Mouse (Mus musculus): Measurements from ENCODE around the gene Rasal3. TPM values are rescaled to one million over a fixed set of nuclear protein-coding genes. Genes with fewer than 3 reads are reported as not detected.

Rasal3 gene
- polyA plus RNA-seq, 1 experiment: 0.96 TPM

- H3K9ac ChIP-seq (ENCODE audit: low read depth, poor library complexity, severe bottlenecking): no peak overlapping the region
- no peaks in the 10 kb centered on the region for H3K9me3 ChIP-seq (replicated peaks; ENCODE audit: control insufficient read depth, insufficient read depth, low read length, poor library complexity, severe bottlenecking)
- H3K27me3 ChIP-seq (ENCODE audit: control insufficient read depth, insufficient read depth, low read length, poor library complexity, severe bottlenecking): no peaks in the 10 kb centered on the region
- H3K4me1 ChIP-seq (ENCODE audit: control insufficient read depth, insufficient read depth, low read length): no peaks in the 10 kb centered on the region
- H3K4me3 ChIP-seq (ENCODE audit: low read depth, low read length): no peak overlapping the region
- no peak overlapping the region for H3K27ac ChIP-seq (ENCODE audit: insufficient read depth, low read length)
- peaks cover 65% of the 10 kb centered on the region for H3K36me3 ChIP-seq (ENCODE audit: control insufficient read depth, insufficient read depth, low read length, poor library complexity, severe bottlenecking)
- TF ChIP-seq POLR2A (IDR thresholded peaks at IDR 0.05; ENCODE audit: insufficient read depth, low read length) (no peak), CTCF (IDR thresholded peaks at IDR 0.05; ENCODE audit: low read depth, low read length) (no peak), EP300 (IDR thresholded peaks at IDR 0.05; ENCODE audit: insufficient read depth, low read depth, low read length) (peak; percentile 24; the same call in 1 of the 2 replicates)
Observed at GRCm38 (mm10) chr17:32356766-32357760, 46.3 kb downstream of the Rasal3 start.

DNA sequence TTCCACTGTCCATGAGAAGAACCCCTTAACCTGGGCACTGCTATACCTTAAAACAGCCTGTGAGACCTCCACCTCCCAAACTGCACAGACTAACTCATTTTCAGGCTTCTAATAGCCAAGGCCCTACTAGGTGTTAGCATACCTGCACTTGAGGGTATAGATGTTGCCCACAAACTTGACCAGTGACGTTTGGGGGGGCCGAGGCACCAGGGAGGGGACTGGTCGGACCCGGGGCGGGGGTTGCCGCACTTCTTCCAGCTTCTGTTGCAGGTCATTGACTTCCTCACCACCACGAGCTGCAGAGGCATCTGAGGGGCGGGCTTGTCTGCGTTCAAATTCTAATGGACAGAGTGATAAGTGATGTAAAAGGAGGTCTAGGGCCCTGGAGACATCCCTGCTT, 47.1 kb downstream of the Rasal3 start:
- H3K4me1 ChIP-seq (ENCODE audit: control insufficient read depth, insufficient read depth, low read length): no peaks in the 10 kb centered on the region
- H3K4me3 ChIP-seq (ENCODE audit: low read depth, low read length): no peak overlapping the region
- no peaks in the 10 kb centered on the region for H3K27me3 ChIP-seq (ENCODE audit: control insufficient read depth, insufficient read depth, low read length, poor library complexity, severe bottlenecking)
- H3K9me3 ChIP-seq (replicated peaks; ENCODE audit: control insufficient read depth, insufficient read depth, low read length, poor library complexity, severe bottlenecking): no peaks in the 10 kb centered on the region
- H3K27ac ChIP-seq (ENCODE audit: insufficient read depth, low read length): no peak overlapping the region
- no peak overlapping the region for H3K9ac ChIP-seq (ENCODE audit: low read depth, poor library complexity, severe bottlenecking)
- H3K36me3 ChIP-seq (ENCODE audit: control insufficient read depth, insufficient read depth, low read length, poor library complexity, severe bottlenecking): peaks cover 58% of the 10 kb centered on the region
- TF ChIP-seq CTCF (IDR thresholded peaks at IDR 0.05; ENCODE audit: low read depth, low read length): no peak

- H3K9ac ChIP-seq (ENCODE audit: low read depth, poor library complexity, severe bottlenecking): no peak overlapping the region
- no peaks in the 10 kb centered on the region for H3K27me3 ChIP-seq (ENCODE audit: control insufficient read depth, insufficient read depth, low read length, poor library complexity, severe bottlenecking)
- no peaks in the 10 kb centered on the region for H3K9me3 ChIP-seq (replicated peaks; ENCODE audit: control insufficient read depth, insufficient read depth, low read length, poor library complexity, severe bottlenecking)
- no peak overlapping the region for H3K27ac ChIP-seq (ENCODE audit: insufficient read depth, low read length)
- TF ChIP-seq EP300 (IDR thresholded peaks at IDR 0.05; ENCODE audit: insufficient read depth, low read depth, low read length): no peak
- no peak for TF ChIP-seq CTCF (IDR thresholded peaks at IDR 0.05; ENCODE audit: low read depth, low read length)
- TF ChIP-seq POLR2A (IDR thresholded peaks at IDR 0.05; ENCODE audit: insufficient read depth, low read length): no peak
- H3K4me1 ChIP-seq (ENCODE audit: control insufficient read depth, insufficient read depth, low read length): no peaks in the 10 kb centered on the region
- peaks cover 50% of the 10 kb centered on the region for H3K36me3 ChIP-seq (ENCODE audit: control insufficient read depth, insufficient read depth, low read length, poor library complexity, severe bottlenecking)
- no peak overlapping the region for H3K4me3 ChIP-seq (ENCODE audit: low read depth, low read length)
Observed at GRCm38 (mm10) chr17:32355031-32355430, 48.4 kb downstream of the Rasal3 start.

GRCm38 (mm10) chr17:32354211-32354610, 49.2 kb downstream of the Rasal3 start:
- H3K9me3 ChIP-seq (replicated peaks; ENCODE audit: control insufficient read depth, insufficient read depth, low read length, poor library complexity, severe bottlenecking): no peaks in the 10 kb centered on the region
- H3K4me3 ChIP-seq (ENCODE audit: low read depth, low read length): no peak overlapping the region
- H3K27ac ChIP-seq (ENCODE audit: insufficient read depth, low read length): no peak overlapping the region
- H3K27me3 ChIP-seq (ENCODE audit: control insufficient read depth, insufficient read depth, low read length, poor library complexity, severe bottlenecking): no peaks in the 10 kb centered on the region
- no peaks in the 10 kb centered on the region for H3K4me1 ChIP-seq (ENCODE audit: control insufficient read depth, insufficient read depth, low read length)
- TF ChIP-seq EP300 (IDR thresholded peaks at IDR 0.05; ENCODE audit: insufficient read depth, low read depth, low read length): no peak
- TF ChIP-seq CTCF (IDR thresholded peaks at IDR 0.05; ENCODE audit: low read depth, low read length): no peak
- no peak for TF ChIP-seq POLR2A (IDR thresholded peaks at IDR 0.05; ENCODE audit: insufficient read depth, low read length)
- no peak overlapping the region for H3K9ac ChIP-seq (ENCODE audit: low read depth, poor library complexity, severe bottlenecking)
- peaks cover 41% of the 10 kb centered on the region for H3K36me3 ChIP-seq (ENCODE audit: control insufficient read depth, insufficient read depth, low read length, poor library complexity, severe bottlenecking)

DNA sequence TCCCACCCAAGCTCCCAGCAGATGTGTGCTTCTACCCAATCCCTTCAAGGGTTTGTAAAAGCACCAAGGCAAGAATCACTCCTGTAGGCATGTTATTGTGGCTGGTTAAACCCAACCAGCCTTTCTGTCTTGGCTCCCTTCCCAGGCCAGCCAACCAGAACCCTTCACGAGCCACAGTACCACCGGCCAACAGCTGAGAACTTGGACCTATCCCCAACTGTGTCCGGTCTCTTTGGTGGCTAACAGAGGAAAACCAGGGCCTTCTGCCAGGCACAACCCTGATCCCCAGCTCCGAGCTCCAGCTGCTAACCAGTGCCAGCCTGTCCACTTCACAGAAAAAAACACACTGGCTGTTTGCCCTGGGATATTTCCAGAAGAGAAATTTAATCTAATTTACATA, 49.7 kb downstream of the Rasal3 start:
- Histone ChIP-seq H3K9ac (ENCODE audit: low read depth, poor library complexity, severe bottlenecking) (no peak overlapping the region), H3K27me3 (ENCODE audit: control insufficient read depth, insufficient read depth, low read length, poor library complexity, severe bottlenecking) (no peaks in the 10 kb centered on the region), H3K4me1 (ENCODE audit: control insufficient read depth, insufficient read depth, low read length) (no peaks in the 10 kb centered on the region), H3K27ac (ENCODE audit: insufficient read depth, low read length) (peak overlapping the region; percentile 52), H3K36me3 (ENCODE audit: control insufficient read depth, insufficient read depth, low read length, poor library complexity, severe bottlenecking) (peaks cover 37% of the 10 kb centered on the region), H3K4me3 (ENCODE audit: low read depth, low read length) (no peak overlapping the region), H3K9me3 (replicated peaks; ENCODE audit: control insufficient read depth, insufficient read depth, low read length, poor library complexity, severe bottlenecking) (no peaks in the 10 kb centered on the region)
- no peak for TF ChIP-seq POLR2A (IDR thresholded peaks at IDR 0.05; ENCODE audit: insufficient read depth, low read length)
- TF ChIP-seq CTCF (IDR thresholded peaks at IDR 0.05; ENCODE audit: low read depth, low read length): no peak
- no peak for TF ChIP-seq EP300 (IDR thresholded peaks at IDR 0.05; ENCODE audit: insufficient read depth, low read depth, low read length)

GRCm38 (mm10) chr17:32351726-32352125, 51.7 kb downstream of the Rasal3 start:
- Histone ChIP-seq H3K4me3 (ENCODE audit: low read depth, low read length) (no peak overlapping the region), H3K9ac (ENCODE audit: low read depth, poor library complexity, severe bottlenecking) (no peak overlapping the region), H3K36me3 (ENCODE audit: control insufficient read depth, insufficient read depth, low read length, poor library complexity, severe bottlenecking) (peaks cover 21% of the 10 kb centered on the region), H3K27me3 (ENCODE audit: control insufficient read depth, insufficient read depth, low read length, poor library complexity, severe bottlenecking) (no peaks in the 10 kb centered on the region), H3K27ac (ENCODE audit: insufficient read depth, low read length) (no peak overlapping the region), H3K4me1 (ENCODE audit: control insufficient read depth, insufficient read depth, low read length) (no peaks in the 10 kb centered on the region), H3K9me3 (replicated peaks; ENCODE audit: control insufficient read depth, insufficient read depth, low read length, poor library complexity, severe bottlenecking) (no peaks in the 10 kb centered on the region)
- no peak for TF ChIP-seq CTCF (IDR thresholded peaks at IDR 0.05; ENCODE audit: low read depth, low read length)
- no peak for TF ChIP-seq EP300 (IDR thresholded peaks at IDR 0.05; ENCODE audit: insufficient read depth, low read depth, low read length)
- TF ChIP-seq POLR2A (IDR thresholded peaks at IDR 0.05; ENCODE audit: insufficient read depth, low read length): no peak
